In the genomic region with DNA sequence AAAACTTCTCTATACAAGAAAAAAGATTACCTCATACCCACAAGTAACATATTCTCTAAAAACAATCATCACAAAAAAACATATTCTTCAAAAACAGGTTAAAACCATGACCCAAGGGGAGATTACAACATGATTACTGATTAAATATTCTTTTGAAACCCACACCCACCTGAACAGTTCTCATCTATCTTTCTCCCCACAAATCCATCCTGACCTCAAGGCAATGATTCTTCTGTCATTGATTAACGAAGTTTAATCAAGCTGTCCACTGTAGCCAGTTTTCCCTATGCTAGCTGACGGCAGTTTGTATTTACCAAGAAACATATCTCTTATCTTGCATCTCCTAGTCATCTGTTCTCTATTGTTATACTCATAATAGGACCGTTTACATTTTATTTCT, we compare ENCODE assay signal across 22 mouse cellular contexts.
DNase-seq lines count a peak whose midpoint lies in the region; ATAC-seq and TF ChIP-seq lines count a peak whose summit lies in the region.
"Had no signal": no experiment of that assay in that cellular context is flagged by ENCODE, and none has a peak within 500 bp of the region (broad histone marks: within the 10 kb centered on the region; RNA-seq: fewer than 3 reads in every experiment).

No protein-coding gene starts in this region.

- no peaks in the 10 kb centered on the region for H3K9me3 ChIP-seq in kidney, embryonic 15.5 days (replicated peaks)
- H3K9me3 ChIP-seq in liver, embryonic 12.5 days (replicated peaks), result no peaks in the 10 kb centered on the region
- H3K9me3 ChIP-seq in liver, postnatal 0 days (ENCODE audit: low read length), result no peaks in the 10 kb centered on the region
- no peaks in the 10 kb centered on the region for H3K9me3 ChIP-seq in liver, embryonic 11.5 days (ENCODE audit: control insufficient read depth, low read length)

- no peak for TF ChIP-seq CTCF in liver, adult 2 months (IDR thresholded peaks at IDR 0.05; ENCODE audit: low read depth, low read length)
- TF ChIP-seq CTCF in liver, postnatal 0 days (IDR thresholded peaks at IDR 0.05; ENCODE audit: low read depth), result no peak
- no peak for TF ChIP-seq CTCF in Patski (IDR thresholded peaks at IDR 0.05)

- POLR2A ChIA-PET in Patski (lab: Charles Lee), result no interaction called here

- no peak overlapping the region for H3K9ac ChIP-seq in kidney, embryonic 15.5 days
- no peak overlapping the region for H3K9ac ChIP-seq in liver, adult 2 months (ENCODE audit: low read depth, low read length)
- H3K9ac ChIP-seq in liver, embryonic 12.5 days, result no peak overlapping the region
- H3K9ac ChIP-seq in liver, postnatal 0 days (replicated peaks), result no peak overlapping the region
- no peak overlapping the region for H3K9ac ChIP-seq in liver, embryonic 11.5 days (ENCODE audit: low read depth, low read length)

- DNase-seq in kidney, adult 9 months, result peak; percentile 15
- DNase-seq in liver, adult 2 months (ENCODE audit: extremely low read depth, low read depth, low spot score), result peak; percentile 96
- no peak for DNase-seq in liver, postnatal 0 days
- DNase-seq in liver, embryonic 11.5 days (ENCODE audit: low spot score), result no peak
- peak; percentile 44 for DNase-seq in Patski (ENCODE audit: low read depth, low spot score)
- DNase-seq in layer of hippocampus, adult 18-20 months (ENCODE audit: low spot score in 2 of 2), result no peak
- DNase-seq: adrenal gland, adult 2 months; adrenal gland, adult 8-10 months; adrenal gland, postnatal 10 days; adrenal gland, postnatal 14 days; adrenal gland, postnatal 25 days; adrenal gland, postnatal 36 days; B cell, adult 2 months; cerebellum, adult 11 months; cerebellum, adult 11-12 months; cerebellum, adult 18-20 months had no signal

- WGBS in kidney, embryonic 15.5 days, result 54% methylated on average over 3 of the region's 3 CpGs
- 18% methylated on average over 3 of the region's 3 CpGs for WGBS in liver, adult 2 months
- 66% methylated on average over 3 of the region's 3 CpGs for WGBS in liver, embryonic 12.5 days (ENCODE audit: insufficient replicate concordance)
- WGBS in liver, postnatal 0 days (ENCODE audit: insufficient replicate concordance), result 61% methylated on average over 3 of the region's 3 CpGs
- 70% methylated on average over 3 of the region's 3 CpGs for WGBS in liver, embryonic 11.5 days

- in situ Hi-C loops in Patski (cut with MboI; ENCODE audit: low pct_unique_long_range_greater_than_20kb), result no loop called here

- TF ChIP-seq POLR2A in liver, adult 2 months (IDR thresholded peaks at IDR 0.05; ENCODE audit: extremely low read depth, insufficient read depth, low read length), result no peak

- no peak overlapping the region for H3K4me2 ChIP-seq in kidney, embryonic 15.5 days
- no peak overlapping the region for H3K4me2 ChIP-seq in liver, embryonic 12.5 days
- H3K4me2 ChIP-seq in liver, postnatal 0 days (ENCODE audit: low read depth, low read length), result 0 out of 2 replicates have a peak overlapping the region, but pooled peaks have one; percentile 18
- no peak overlapping the region for H3K4me2 ChIP-seq in liver, embryonic 11.5 days

- peaks cover 26% of the 10 kb centered on the region for H3K4me1 ChIP-seq in kidney, embryonic 15.5 days
- peaks cover 13% of the 10 kb centered on the region for H3K4me1 ChIP-seq in liver, adult 2 months (ENCODE audit: control insufficient read depth, insufficient read depth, low read length)
- H3K4me1 ChIP-seq in liver, embryonic 12.5 days, result peaks cover 29% of the 10 kb centered on the region
- H3K4me1 ChIP-seq in liver, postnatal 0 days (ENCODE audit: insufficient read depth), result 0 out of 2 replicates have a peak, but pooled peaks cover 3% of the 10 kb centered on the region
- H3K4me1 ChIP-seq in liver, embryonic 11.5 days (replicated peaks; ENCODE audit: control insufficient read depth, insufficient read depth, low read length), result peaks cover 5% of the 10 kb centered on the region

- H3K36me3 ChIP-seq in kidney, embryonic 15.5 days, result no peaks in the 10 kb centered on the region
- peaks cover 18% of the 10 kb centered on the region for H3K36me3 ChIP-seq in liver, adult 2 months (ENCODE audit: control insufficient read depth, insufficient read depth, low read length)
- peaks cover 44% of the 10 kb centered on the region for H3K36me3 ChIP-seq in liver, embryonic 12.5 days
- peaks cover 44% of the 10 kb centered on the region for H3K36me3 ChIP-seq in liver, postnatal 0 days (replicated peaks; ENCODE audit: insufficient read depth, low read length)
- 0 out of 2 replicates have a peak, but pooled peaks cover 3% of the 10 kb centered on the region for H3K36me3 ChIP-seq in liver, embryonic 11.5 days (ENCODE audit: control insufficient read depth, insufficient read depth, low read length)
- H3K36me3 ChIP-seq: G1E had no signal

- ATAC-seq in kidney, embryonic 15.5 days (replicated peaks; ENCODE audit: low FRiP score), result no peak
- ATAC-seq in liver, embryonic 12.5 days, result no peak
- ATAC-seq in liver, postnatal 0 days, result peak; percentile 38; the same call in 1 of the 2 replicates
- ATAC-seq in liver, embryonic 11.5 days (replicated peaks; ENCODE audit: low FRiP score), result no peak
- no peak for ATAC-seq in Patski
- ATAC-seq: activated CD4-positive, CD25-positive, alpha-beta regulatory T cell, adult 4 months; CD4-positive, CD25-positive, alpha-beta regulatory T cell, adult 4 months had no signal

- H3K27me3 ChIP-seq in kidney, embryonic 15.5 days, result no peaks in the 10 kb centered on the region
- no peaks in the 10 kb centered on the region for H3K27me3 ChIP-seq in liver, adult 2 months (ENCODE audit: control insufficient read depth, insufficient read depth, low read length)
- no peaks in the 10 kb centered on the region for H3K27me3 ChIP-seq in liver, embryonic 12.5 days (replicated peaks)
- no peaks in the 10 kb centered on the region for H3K27me3 ChIP-seq in liver, postnatal 0 days (ENCODE audit: insufficient read depth, low read length)
- H3K27me3 ChIP-seq in liver, embryonic 11.5 days (replicated peaks; ENCODE audit: control insufficient read depth, insufficient read depth, low read length), result no peaks in the 10 kb centered on the region
- H3K27me3 ChIP-seq in Patski, result no peaks in the 10 kb centered on the region
- H3K27me3 ChIP-seq: CH12.LX had no signal

- TF ChIP-seq EP300 in liver, postnatal 0 days (IDR thresholded peaks at IDR 0.05; ENCODE audit: low read depth), result no peak

- CTCF ChIA-PET in Patski (lab: Charles Lee), result interaction anchor here (0.7 to 3.5 kb wide), 6 partner anchors 10 to 140 kb away, joined by 3 to 15 read pairs (median 3); a partner anchor contains a TSS

- no peak overlapping the region for H3K27ac ChIP-seq in kidney, embryonic 15.5 days
- peak overlapping the region; percentile 98 for H3K27ac ChIP-seq in liver, adult 2 months (replicated peaks; ENCODE audit: insufficient read depth, low read depth, low read length)
- H3K27ac ChIP-seq in liver, embryonic 12.5 days, result no peak overlapping the region
- H3K27ac ChIP-seq in liver, postnatal 0 days (ENCODE audit: low read depth), result no peak overlapping the region
- H3K27ac ChIP-seq in liver, embryonic 11.5 days (ENCODE audit: low read depth, low read length), result no peak overlapping the region

- H3K79me2 ChIP-seq in liver, adult 2 months (ENCODE audit: control insufficient read depth, insufficient read depth, low read length), result no peaks in the 10 kb centered on the region

- H3K4me3 ChIP-seq in kidney, embryonic 15.5 days (replicated peaks), result no peak overlapping the region
- H3K4me3 ChIP-seq in liver, adult 2 months (ENCODE audit: insufficient read depth, low read depth, low read length), result no peak overlapping the region
- no peak overlapping the region for H3K4me3 ChIP-seq in liver, embryonic 12.5 days
- H3K4me3 ChIP-seq in liver, postnatal 0 days (ENCODE audit: low read depth, low read length), result no peak overlapping the region
- no peak overlapping the region for H3K4me3 ChIP-seq in liver, embryonic 11.5 days (ENCODE audit: low read depth, low read length)

Comparison
In these comparisons a context has a peak if more than half of its experiments do, and no peak if none do; other contexts are left out.
1. DNase-seq: peak in kidney, adult 9 months (single experiment), liver, adult 2 months (single experiment) and Patski (single experiment); none in liver, postnatal 0 days (single experiment), liver, embryonic 11.5 days (single experiment) and layer of hippocampus, adult 18-20 months (0 of 2).